Mouse (Mus musculus): Measurements from ENCODE around the gene Pigx. TPM values are rescaled to one million over a fixed set of nuclear protein-coding genes. Genes with fewer than 3 reads are reported as not detected.
A peak's percentile ranks its signal among the peaks of the same experiment; 100 is the strongest.
"Not testable (repeated sequence)": the region's sequence is repeated elsewhere in the genome, so short reads cannot be mapped to it uniquely, and the experiment has no call there.

Gene Pigx
- polyA plus RNA-seq, 1 experiment from 2014 or later, result 94.0 TPM

DNA sequence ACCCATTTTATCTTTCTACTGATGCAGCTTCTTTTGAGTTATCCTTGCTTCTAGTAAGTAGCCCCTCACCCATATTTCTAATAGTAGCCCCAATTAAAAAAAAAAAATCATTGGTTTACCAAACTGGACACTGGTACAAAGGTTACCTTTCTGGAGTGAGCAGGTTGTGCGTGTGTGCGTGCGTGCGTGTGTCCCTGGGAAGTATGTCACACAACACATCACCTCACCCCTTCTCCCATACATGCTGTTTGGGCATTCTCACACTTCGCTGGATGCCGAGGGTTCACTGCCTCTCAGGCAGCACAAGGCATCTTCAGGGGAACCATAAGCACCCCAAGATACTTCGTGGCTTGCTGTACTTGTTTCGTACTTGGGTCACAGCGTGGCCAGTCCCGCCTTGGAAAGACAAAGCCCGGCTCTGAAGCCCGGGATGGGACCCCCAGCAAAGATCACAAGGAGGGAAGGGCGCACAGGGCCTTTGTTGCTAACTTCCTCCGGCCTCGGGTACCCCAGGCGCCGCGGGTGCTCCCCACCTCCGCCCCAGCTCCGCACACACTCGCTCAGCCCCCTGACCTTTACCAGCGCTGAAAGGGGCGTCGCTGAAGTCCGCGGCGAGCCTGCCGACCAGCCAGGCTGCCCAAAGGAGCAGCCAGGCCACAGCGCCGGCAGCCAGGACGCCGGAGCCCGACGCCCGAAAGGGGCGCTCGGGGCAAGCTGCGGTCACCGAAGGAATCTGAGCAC lies 473 bp downstream of the Pigx start:
- Histone ChIP-seq H3K27me3 (replicated peaks; ENCODE audit: control insufficient read depth, insufficient read depth, low read length) (no peaks in the 10 kb centered on the region), H3K27ac (ENCODE audit: low read depth, low read length) (peak overlapping the region; percentile 83), H3K4me2 (ENCODE audit: low read length) (peak overlapping the region; percentile 86), H3K9me3 (ENCODE audit: control insufficient read depth, low read length) (no peaks in the 10 kb centered on the region), H3K4me1 (ENCODE audit: control insufficient read depth, insufficient read depth, low read depth, low read length) (peaks cover 11% of the 10 kb centered on the region), H3K9ac (ENCODE audit: low read depth, low read length) (peak overlapping the region; percentile 88), H3K36me3 (ENCODE audit: control insufficient read depth, insufficient read depth, low read length) (peaks cover 8% of the 10 kb centered on the region), H3K4me3 (ENCODE audit: low read length) (peak overlapping the region; percentile 91)
- WGBS, result under 1% methylated on average over 36 of the region's 39 CpGs
- ATAC-seq, result peak; percentile 76

DNA sequence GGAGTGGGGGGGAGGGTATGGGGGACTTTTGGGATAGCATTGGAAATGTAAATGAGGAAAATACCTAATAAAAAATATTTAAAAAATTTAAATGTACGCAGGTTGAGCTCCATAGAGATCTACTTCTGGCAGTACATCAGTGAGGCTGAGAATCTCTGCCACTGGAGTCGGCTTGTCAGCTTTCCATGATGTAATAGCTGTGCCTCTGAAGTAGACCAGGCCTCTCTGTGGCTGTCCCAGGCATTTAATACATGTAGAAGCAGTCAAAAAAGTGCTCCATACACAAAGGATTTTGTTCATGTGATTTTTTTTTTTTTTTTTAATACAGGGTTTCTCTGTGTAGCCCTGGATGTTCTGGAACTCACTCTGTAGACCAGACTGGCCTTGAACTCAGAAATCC lies 1.8 kb downstream of the Pigx start:
- not testable (repeated sequence) for H3K9ac ChIP-seq (ENCODE audit: low read depth, low read length); H3K27me3 ChIP-seq (replicated peaks; ENCODE audit: control insufficient read depth, insufficient read depth, low read length); H3K27ac ChIP-seq (ENCODE audit: low read depth, low read length); ATAC-seq; H3K9me3 ChIP-seq (ENCODE audit: control insufficient read depth, low read length); H3K4me3 ChIP-seq (ENCODE audit: low read length); H3K4me2 ChIP-seq (ENCODE audit: low read length); H3K36me3 ChIP-seq (ENCODE audit: control insufficient read depth, insufficient read depth, low read length)
- H3K4me1 ChIP-seq (ENCODE audit: control insufficient read depth, insufficient read depth, low read depth, low read length), result peaks cover 11% of the 10 kb centered on the region
- WGBS, result 93% methylated on average over 2 of the region's 2 CpGs

DNA sequence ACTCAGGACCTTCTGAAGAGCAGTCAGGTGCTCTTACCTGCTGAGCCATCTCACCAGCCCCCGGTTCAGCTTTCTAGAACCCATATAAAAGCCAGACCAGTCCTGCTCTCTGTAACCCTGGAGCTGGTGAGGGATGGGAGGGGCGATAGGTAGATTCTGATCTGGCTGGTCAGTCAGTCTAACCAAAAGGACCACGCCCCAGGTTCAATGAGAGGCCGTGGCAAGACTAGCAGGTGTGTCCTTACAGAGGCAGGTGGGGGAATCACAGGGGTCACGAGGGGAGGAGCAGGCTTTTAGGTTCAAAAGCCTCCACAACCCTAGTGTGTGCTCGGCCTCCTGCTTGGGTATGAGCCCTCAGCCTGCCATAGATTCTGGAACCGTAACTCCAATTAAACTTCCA lies 8.1 kb downstream of the Pigx start:
- Histone ChIP-seq H3K4me2 (ENCODE audit: low read length) (no peak overlapping the region), H3K9me3 (ENCODE audit: control insufficient read depth, low read length) (no peaks in the 10 kb centered on the region), H3K9ac (ENCODE audit: low read depth, low read length) (no peak overlapping the region), H3K27me3 (replicated peaks; ENCODE audit: control insufficient read depth, insufficient read depth, low read length) (no peaks in the 10 kb centered on the region), H3K36me3 (ENCODE audit: control insufficient read depth, insufficient read depth, low read length) (peaks cover 25% of the 10 kb centered on the region), H3K4me1 (ENCODE audit: control insufficient read depth, insufficient read depth, low read depth, low read length) (no peaks in the 10 kb centered on the region), H3K4me3 (ENCODE audit: low read length) (no peak overlapping the region), H3K27ac (ENCODE audit: low read depth, low read length) (no peak overlapping the region)
- no peak for ATAC-seq
- WGBS, result 99% methylated on average over 7 of the region's 7 CpGs

DNA sequence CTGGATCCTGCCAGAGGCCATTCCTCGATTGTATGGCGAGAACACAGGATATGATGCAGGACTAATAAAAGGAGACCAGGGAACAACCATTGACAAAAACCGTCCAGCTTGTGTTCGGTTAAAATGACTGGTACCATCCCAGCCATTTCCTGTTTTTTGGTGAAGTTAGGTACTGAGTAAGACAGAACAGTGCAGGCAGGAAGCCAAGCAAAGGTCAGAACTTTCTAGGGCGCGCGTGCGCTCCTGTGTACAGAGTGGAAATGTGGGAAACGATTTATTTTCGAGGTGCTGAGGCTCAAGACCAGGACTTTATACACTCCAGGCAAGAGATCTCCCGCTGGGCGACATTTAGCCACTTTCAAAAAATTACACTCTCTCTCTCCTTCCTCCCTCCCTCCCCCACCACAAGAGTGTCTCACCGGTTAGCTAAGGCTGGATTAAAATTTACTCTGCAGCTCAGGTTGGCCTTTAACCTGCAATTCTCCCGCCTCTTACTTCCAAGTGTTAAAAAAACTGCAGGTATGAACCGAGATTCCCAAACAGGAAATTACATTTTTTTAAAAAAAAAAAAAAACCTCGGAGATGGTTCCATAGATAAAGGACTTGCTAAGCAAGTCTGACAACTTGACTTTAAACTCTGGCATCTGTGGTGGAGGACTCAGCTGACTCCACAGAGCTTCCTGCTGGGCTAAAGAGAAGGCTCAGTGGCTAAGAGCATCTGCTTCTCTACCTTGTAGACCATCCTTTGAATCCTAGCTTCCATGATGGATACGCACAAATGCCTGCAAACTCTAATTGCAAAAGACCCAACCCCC lies 11.7 kb downstream of the Pigx start:
- Histone ChIP-seq H3K27ac (ENCODE audit: low read depth, low read length) (no peak overlapping the region), H3K4me1 (ENCODE audit: control insufficient read depth, insufficient read depth, low read depth, low read length) (no peaks in the 10 kb centered on the region), H3K9ac (ENCODE audit: low read depth, low read length) (no peak overlapping the region), H3K4me3 (ENCODE audit: low read length) (no peak overlapping the region), H3K36me3 (ENCODE audit: control insufficient read depth, insufficient read depth, low read length) (peaks cover 38% of the 10 kb centered on the region), H3K27me3 (replicated peaks; ENCODE audit: control insufficient read depth, insufficient read depth, low read length) (no peaks in the 10 kb centered on the region), H3K9me3 (ENCODE audit: control insufficient read depth, low read length) (no peaks in the 10 kb centered on the region), H3K4me2 (ENCODE audit: low read length) (no peak overlapping the region)
- no peak for ATAC-seq
- 87% methylated on average over 17 of the region's 17 CpGs for WGBS

DNA sequence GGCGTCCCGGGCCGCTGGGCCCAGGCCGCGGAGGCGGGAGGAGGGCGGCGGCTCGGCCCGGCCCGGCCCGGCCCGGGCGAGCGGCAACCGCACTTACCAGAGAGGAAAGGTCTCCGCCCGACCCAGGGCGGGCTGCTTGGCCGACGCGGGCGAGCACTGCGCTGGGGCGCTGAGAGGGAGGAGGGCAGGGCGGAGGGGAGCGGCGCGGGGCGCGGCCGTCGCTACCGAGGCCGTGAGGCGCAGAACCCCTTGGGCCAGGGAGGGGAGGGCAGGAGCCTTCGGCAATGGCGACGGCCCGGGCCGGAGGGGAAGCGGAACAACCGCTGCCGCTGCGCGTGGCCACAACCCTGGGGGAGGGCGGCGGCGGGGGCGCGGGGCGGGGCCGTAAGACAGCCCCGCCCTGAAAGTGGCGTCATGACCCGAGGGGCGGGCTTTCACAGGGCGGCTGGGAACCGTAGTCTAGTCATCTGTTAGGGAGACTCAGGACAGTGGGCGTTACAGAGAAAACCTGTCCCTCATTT lies 20.5 kb downstream of the Pigx start, which contains the start of gene Pak2:
Gene Pak2 (minus strand): TSS at position 352 of the 521 bp plus-strand sequence.
- Histone ChIP-seq H3K9ac (ENCODE audit: low read depth, low read length) (peak within 1 kb of the TSS; percentile 98), H3K9me3 (ENCODE audit: control insufficient read depth, low read length) (no peaks in the 10 kb centered on the region), H3K4me3 (ENCODE audit: low read length) (peak within 1 kb of the TSS; percentile 90), H3K27me3 (replicated peaks; ENCODE audit: control insufficient read depth, insufficient read depth, low read length) (no peaks in the 10 kb centered on the region), H3K4me2 (ENCODE audit: low read length) (peak within 1 kb of the TSS; percentile 68), H3K4me1 (ENCODE audit: control insufficient read depth, insufficient read depth, low read depth, low read length) (peaks cover 15% of the 10 kb centered on the region), H3K36me3 (ENCODE audit: control insufficient read depth, insufficient read depth, low read length) (peaks cover 4% of the 10 kb centered on the region), H3K27ac (ENCODE audit: low read depth, low read length) (peak within 1 kb of the TSS; percentile 93)
- under 1% methylated on average over 42 of the region's 60 CpGs for WGBS
- ATAC-seq, result peak; percentile 98

DNA sequence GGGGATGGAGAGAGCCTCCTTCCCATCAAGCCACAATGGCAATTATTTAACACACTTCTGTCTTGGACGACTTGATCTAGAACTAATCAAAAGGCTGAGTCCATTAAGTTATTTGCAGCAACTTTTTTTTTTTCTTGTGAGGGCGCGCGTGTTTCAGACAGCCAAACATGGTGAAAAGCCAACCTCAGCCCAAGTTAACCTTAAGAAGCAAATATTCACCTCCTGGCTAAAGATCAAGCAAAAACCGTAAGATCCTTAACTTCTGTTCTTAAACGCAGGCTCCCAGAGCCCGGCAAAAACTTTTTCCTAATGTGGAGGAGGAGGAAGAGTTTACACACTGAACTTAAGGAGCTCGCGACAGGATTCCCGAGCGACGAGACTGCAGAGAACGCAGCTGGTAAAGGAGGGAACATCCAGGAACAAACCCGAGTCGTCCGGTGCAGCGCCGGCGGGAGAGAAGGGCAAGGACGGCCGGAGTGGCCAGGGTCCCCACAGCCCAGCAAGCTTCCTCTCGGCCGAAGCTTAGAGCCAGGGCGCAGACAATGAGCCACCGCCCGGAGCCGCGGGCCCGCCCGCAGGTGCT lies 21.0 kb downstream of the Pigx start:
- no peaks in the 10 kb centered on the region for H3K9me3 ChIP-seq (ENCODE audit: control insufficient read depth, low read length)

DNA sequence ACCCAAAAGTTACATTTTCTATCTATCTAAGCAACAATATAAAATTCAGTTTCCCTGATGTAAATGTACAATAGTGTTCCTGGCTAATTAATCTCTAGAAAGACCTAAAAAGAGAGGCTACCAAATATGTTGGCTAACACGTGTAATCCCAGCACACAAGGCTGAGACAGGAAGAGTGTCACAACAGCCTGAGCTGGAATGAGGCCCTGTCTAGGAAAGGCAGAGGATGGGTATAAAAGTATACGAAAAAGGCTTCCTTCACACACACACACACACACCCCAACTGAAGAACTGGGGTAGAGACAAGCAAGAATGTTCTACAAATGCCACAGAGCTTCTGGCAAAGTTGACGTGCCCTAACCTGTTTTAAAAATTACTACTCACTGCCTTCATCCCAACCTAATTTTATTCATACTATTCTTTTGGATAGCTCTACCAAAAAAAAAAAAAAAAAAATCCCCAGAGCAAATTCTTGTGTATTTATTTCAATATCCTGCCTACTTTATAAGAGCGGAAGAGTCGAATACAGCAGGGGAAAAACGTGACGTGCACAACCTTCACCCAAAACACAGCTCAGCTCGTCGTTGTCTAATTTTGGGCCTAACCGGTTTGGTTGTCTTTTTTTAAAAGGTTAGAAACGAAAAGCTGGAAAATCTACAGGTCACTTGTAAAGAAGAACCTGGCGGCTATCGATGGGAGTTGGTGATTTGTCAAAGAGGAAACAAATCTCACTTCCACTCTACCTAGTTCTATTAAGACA lies 21.7 kb downstream of the Pigx start:
- ATAC-seq, result no peak
- 8% methylated on average over 13 of the region's 13 CpGs for WGBS
- Histone ChIP-seq H3K4me1 (ENCODE audit: control insufficient read depth, insufficient read depth, low read depth, low read length) (peaks cover 15% of the 10 kb centered on the region), H3K4me2 (ENCODE audit: low read length) (peak overlapping the region; percentile 68), H3K27ac (ENCODE audit: low read depth, low read length) (no peak overlapping the region), H3K9ac (ENCODE audit: low read depth, low read length) (peak overlapping the region; percentile 98), H3K27me3 (replicated peaks; ENCODE audit: control insufficient read depth, insufficient read depth, low read length) (no peaks in the 10 kb centered on the region), H3K9me3 (ENCODE audit: control insufficient read depth, low read length) (no peaks in the 10 kb centered on the region), H3K4me3 (ENCODE audit: low read length) (peak overlapping the region; percentile 90), H3K36me3 (ENCODE audit: control insufficient read depth, insufficient read depth, low read length) (no peaks in the 10 kb centered on the region; the same call in 1 of the 2 replicates)

More for the DNA sequence above, 21.0 kb downstream of the Pigx start:
- H3K9ac ChIP-seq (ENCODE audit: low read depth, low read length), result peak overlapping the region; percentile 98
- no peak for ATAC-seq
- peak overlapping the region; percentile 68 for H3K4me2 ChIP-seq (ENCODE audit: low read length)
- H3K4me3 ChIP-seq (ENCODE audit: low read length), result peak overlapping the region; percentile 90
- H3K27me3 ChIP-seq (replicated peaks; ENCODE audit: control insufficient read depth, insufficient read depth, low read length), result no peaks in the 10 kb centered on the region
- peak overlapping the region; percentile 93 for H3K27ac ChIP-seq (ENCODE audit: low read depth, low read length)
- WGBS, result 0% methylated on average over 30 of the region's 30 CpGs
- H3K36me3 ChIP-seq (ENCODE audit: control insufficient read depth, insufficient read depth, low read length), result peaks cover 2% of the 10 kb centered on the region
- peaks cover 15% of the 10 kb centered on the region for H3K4me1 ChIP-seq (ENCODE audit: control insufficient read depth, insufficient read depth, low read depth, low read length)

DNA sequence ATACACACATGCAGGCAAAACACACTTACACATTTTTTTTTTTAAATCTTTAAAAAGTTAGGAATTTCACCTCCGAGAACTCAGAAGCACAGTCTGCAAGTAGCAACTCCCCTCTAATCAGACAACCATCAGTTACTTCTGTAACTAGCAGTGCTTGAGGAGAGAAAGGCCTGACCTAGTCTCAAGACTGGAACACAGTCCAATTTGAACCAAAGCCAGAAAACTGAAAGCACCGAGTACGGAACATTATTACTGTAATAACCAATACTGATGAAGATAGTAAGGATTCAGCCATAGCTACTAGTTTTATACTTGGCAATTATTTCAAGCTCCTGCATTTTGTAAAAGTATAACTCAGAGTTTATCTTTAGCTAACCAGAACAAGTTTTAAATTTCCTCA lies 23.1 kb downstream of the Pigx start:
- Histone ChIP-seq H3K9ac (ENCODE audit: low read depth, low read length) (no peak overlapping the region), H3K4me1 (ENCODE audit: control insufficient read depth, insufficient read depth, low read depth, low read length) (peaks cover 15% of the 10 kb centered on the region), H3K36me3 (ENCODE audit: control insufficient read depth, insufficient read depth, low read length) (no peaks in the 10 kb centered on the region), H3K27me3 (replicated peaks; ENCODE audit: control insufficient read depth, insufficient read depth, low read length) (no peaks in the 10 kb centered on the region), H3K9me3 (ENCODE audit: control insufficient read depth, low read length) (no peaks in the 10 kb centered on the region), H3K4me3 (ENCODE audit: low read length) (no peak overlapping the region), H3K27ac (ENCODE audit: low read depth, low read length) (no peak overlapping the region), H3K4me2 (ENCODE audit: low read length) (no peak overlapping the region; the same call in 1 of the 2 replicates)
- ATAC-seq, result no peak
- WGBS, result 62% methylated on average over 3 of the region's 3 CpGs

All from hindbrain, embryonic 16.5 days (tissue).